Mouse (Mus musculus) urinary bladder, postnatal 25 days (tissue): ENCODE results near the gene Rpl9-ps6.

Source experiments
- DNase-seq: peaks from one replicate; pipeline ENCODE4 v3.0.0; 2022; ENCODE audit warnings: low spot score

Gene Rpl9-ps6

DNA sequence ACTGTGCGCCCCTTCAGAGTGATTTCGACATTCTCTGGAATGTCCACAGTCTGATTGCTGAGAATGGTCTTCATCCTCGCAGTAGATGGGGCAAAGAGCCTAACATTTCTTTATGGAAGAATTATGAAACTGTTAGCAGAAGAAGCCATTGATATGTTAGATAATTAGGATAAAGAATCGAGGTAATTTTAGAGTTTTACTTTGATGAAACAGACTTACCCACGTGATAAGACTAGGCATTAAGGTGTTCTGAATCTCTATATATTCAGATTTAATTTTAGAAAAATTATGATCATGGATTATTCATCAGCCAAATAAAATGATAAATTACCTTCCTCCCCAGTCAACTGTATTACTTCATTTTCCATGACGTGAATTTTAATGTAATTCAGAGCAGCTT is at the start of gene Rpl9-ps6:
Rpl9-ps6 (minus strand) TSS at position 101 of the 400 bp plus-strand sequence.
- no peak for DNase-seq

- DNase-seq = no peak
These were observed 46.1 kb upstream of the Rpl9-ps6 start for GRCm38 (mm10) chr19:32512518-32512917.

- DNase-seq = no peak
These were observed 44.6 kb upstream of the Rpl9-ps6 start for GRCm38 (mm10) chr19:32510962-32511361.

DNA sequence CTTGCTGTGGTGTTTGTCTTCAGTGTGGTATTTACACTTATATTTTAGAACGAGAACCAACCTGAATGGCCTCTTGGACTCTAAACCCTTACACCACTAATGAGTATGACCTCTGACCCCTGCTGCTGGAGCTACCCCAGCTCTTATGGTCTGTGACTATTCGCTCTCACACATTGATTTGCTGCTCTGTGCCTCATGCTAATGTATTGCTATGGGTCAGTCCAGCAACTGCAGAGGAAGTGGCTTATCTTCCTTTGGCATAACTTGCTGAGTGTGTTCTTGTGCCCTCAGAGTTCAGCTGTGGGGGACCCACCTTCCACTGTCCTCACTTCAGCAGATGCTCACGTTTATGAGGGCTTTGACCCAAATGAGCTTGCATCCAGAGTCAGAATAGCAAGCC is 43.9 kb upstream of the Rpl9-ps6 start:
- DNase-seq = no peak

- DNase-seq = no peak
These were observed 41.1 kb upstream of the Rpl9-ps6 start for GRCm38 (mm10) chr19:32507526-32507925.

DNA sequence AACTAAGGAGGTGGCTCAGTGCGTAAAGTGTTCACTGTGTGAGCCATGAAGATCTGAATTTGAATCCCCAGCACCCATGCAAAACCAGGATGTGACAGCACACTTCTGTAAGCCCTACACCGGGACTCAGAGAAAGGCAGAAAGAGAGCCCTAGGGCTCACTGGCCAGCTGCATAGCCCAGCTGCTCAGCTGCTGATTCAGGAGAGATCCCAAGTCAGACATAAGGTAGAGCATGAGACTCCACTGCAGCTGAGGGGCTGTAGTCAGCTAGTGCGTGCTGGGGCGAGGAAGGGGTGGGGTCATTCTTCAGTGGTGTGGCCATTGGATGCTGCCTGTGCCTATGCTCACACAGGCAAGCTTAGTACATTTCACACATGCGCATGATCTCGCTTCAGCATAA is 40.7 kb upstream of the Rpl9-ps6 start:
- DNase-seq = no peak

DNA sequence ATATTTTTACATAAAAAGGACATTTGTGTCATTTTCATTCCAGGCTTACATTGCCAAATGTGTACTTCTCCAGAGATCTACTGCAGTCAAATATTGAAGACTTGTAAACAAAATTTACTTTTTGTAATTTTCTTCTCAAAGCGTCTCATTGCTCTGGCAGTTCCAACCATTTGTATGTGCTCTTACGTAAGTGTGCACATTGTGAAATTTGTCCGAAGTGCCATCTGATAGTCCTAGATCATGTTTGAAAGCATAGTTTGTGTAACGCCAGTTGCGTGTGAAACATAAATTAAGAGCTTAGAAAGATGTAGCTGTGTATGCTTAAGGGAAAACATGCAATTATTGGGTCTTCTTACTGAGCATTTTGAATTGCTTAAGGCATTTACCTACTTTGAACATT is 40.1 kb upstream of the Rpl9-ps6 start:
- no peak for DNase-seq

- DNase-seq = no peak
These were observed 39.7 kb upstream of the Rpl9-ps6 start for GRCm38 (mm10) chr19:32506081-32506480.

- no peak for DNase-seq
These were observed 35.0 kb upstream of the Rpl9-ps6 start for GRCm38 (mm10) chr19:32501414-32501813.

- DNase-seq = no peak
These were observed 31.6 kb upstream of the Rpl9-ps6 start for GRCm38 (mm10) chr19:32498002-32498401.

DNA sequence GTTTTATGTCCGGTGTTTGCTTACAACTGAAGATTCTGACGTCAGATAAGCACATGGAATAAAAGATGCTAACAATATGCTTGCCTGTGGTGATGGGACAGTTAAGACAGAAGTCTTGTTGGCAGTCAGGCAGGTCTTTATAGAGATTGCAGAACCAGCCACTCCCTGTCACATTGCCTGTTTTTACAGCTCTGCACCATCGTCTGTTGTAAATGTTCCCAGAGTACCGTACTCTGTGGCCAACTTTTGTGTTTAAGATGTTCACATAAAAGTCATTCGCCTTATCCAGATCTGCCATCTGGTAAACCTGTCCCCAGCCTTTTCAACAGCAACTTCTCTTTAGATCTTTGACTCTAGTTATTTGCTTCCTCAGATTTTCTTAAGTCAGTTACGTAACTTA is 31.0 kb upstream of the Rpl9-ps6 start:
- DNase-seq = no peak

DNA sequence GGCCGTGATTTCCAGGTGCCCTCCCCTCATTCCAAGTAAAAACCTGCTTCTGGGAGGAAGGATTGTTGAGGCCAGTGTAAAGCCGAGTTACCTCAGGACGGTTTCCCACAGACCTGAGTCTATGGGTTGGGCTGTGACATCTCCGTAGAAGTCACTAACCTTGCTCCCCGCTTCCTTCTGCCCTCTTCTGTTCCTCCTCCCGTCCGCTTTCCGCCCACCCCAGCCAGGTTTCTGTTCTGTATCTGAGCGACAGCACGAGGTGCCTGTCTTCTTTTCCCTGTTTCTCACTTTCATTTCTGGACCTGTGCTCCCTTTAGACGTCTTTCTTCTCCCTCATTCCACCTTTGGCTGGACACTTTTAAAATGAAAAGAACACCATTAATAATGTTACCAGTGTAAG is 28.7 kb upstream of the Rpl9-ps6 start:
- DNase-seq = no peak

DNA sequence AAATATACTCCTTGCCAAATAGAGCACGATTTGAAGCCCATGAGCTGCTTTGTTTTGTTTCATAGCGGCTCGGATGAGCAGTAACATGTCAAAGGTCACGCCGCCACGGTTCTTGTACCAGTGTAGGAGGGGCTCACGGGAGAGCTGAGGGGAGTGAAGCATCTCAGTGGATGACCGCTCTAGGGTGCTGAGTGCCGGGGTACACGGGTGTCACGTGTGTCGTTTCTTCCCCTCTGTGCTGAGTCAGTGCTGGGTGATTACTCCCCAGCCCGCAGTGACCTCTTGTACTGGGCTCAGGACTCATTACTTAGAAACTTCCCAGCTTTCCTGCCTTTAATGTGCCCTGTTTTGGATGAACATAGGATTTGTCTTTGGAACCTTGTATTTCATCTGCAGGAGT is 28.2 kb upstream of the Rpl9-ps6 start:
- DNase-seq = no peak

- DNase-seq = no peak
These were observed 27.1 kb upstream of the Rpl9-ps6 start for GRCm38 (mm10) chr19:32493471-32493870.

DNA sequence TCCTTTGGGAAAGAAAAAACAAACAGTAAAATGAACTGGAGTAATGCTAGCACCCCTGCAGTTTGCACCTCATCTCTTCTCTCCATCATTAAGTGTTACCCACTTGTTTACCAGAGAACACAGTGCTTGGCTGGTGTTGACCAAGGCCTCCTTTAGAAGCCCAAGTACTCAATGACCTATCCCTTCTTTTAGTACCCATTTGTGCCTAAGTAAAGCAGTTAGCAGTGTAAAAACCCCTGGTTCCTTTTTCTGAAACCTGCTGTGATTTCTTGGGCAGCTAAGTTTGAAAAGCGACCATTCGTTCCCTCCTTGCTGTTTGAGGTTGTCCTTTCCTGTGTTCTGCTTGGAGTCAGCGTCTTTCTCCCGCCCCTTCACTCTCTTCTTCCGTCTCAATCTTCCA is 26.6 kb upstream of the Rpl9-ps6 start:
- no peak for DNase-seq

DNA sequence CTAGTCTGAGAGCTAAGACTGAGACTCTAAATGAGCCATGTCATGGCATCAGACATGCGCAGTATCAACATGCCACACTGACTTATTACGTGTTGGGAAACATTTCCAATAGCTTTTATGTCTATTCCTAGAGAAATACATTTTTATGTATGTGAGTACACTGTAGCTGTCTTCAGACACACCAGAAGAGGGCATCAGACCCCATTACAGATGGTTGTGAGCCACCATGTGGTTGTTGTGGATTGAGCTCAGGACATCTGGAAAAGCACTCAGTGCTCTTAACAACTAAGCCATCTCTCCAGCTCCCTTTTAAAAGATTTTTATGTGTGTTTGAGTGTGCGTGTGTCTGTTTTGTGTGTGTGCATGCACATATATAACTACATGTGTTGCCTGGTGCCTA is 26.0 kb upstream of the Rpl9-ps6 start:
- no peak for DNase-seq

DNA sequence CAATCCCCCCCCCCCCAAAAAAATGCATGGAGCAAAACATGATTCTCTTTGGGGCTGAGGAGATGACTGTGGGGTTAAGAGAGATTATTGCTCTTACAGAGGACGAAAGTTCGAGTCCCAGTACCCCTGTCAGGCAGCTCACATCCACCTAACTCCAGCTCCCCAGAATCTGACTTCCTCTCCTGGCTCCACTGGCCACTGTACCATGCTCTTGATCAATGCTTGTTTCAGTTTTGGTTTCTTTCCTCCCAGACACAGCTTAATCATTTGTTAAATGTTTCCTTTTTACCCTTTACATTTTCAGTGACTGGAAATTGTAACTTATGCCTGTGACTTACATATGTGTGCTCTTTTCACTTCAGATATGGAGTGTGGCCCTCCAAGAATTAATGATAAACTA is 24.6 kb upstream of the Rpl9-ps6 start:
- DNase-seq = no peak

DNA sequence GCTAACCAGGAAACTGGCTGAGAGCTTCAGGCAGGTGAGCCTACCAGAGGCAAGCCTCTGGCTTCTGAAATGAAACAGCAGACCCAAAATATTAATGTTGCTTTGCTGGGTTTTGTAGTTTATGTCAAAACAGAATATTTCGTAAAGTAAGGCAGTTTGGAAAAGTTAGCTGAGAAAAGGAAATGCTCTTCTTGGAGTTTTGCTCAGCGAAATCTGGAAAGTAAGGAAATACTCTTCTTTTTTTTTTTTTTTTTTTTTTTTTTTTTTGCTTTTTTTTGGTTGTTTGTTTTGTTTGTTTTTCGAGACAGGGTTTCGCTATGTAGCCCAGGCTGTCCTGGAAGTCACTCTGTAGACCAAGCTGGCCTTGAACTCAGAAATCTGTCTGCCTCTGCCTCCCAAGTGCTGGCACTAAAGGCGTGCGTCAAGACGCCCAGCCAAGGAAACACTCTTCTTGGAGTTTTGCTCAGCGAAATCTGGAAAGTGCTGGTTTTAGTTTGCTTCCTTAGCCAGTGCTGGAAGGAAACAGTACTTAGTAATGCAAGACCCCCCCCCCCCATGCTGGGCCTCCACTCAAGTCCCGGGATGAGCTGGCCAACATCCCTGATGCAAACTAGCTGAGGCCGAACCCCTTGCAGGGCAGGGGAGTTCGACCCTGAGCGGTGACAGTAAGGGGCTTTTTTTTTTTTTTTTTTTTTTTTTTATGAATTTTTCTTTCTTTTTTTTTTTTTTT is 23.0 kb upstream of the Rpl9-ps6 start:
- DNase-seq = no peak

- no peak for DNase-seq
These were observed 21.3 kb upstream of the Rpl9-ps6 start for GRCm38 (mm10) chr19:32487595-32488255.

DNA sequence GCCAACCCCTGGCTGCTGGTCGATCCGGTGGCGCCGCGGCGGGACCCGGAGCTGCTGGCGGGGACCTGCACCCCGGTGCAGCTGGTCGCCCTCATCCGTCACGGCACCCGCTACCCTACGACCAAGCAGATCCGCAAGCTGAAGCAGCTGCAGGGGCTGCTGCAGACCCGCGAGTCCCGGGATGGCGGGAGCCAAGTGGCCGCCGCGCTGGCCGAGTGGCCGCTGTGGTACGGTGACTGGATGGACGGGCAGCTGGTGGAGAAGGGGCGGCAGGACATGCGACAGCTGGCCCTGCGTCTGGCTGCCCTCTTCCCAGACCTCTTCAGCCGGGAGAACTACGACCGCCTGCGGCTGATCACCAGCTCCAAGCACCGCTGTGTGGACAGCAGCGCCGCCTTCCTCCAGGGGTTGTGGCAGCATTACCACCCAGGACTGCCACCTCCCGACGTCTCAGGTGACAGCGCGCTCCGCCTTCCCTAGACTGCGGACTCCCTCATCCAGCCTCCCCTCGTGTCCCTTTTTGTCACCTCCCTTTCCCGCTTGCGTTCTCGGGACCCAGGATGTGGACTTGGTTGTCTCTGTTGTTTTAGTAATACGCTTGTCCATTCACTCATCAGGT is 19.8 kb upstream of the Rpl9-ps6 start:
- peak; percentile 44 for DNase-seq

- peak; percentile 82 for DNase-seq
These were observed 19.3 kb upstream of the Rpl9-ps6 start, which contains the start of gene Minpp1 for GRCm38 (mm10) chr19:32485681-32486105. TSS of gene Minpp1 (plus strand) at chr19:32485769.

- no peak for DNase-seq
These were observed 18.7 kb upstream of the Rpl9-ps6 start for GRCm38 (mm10) chr19:32484941-32485660.

DNA sequence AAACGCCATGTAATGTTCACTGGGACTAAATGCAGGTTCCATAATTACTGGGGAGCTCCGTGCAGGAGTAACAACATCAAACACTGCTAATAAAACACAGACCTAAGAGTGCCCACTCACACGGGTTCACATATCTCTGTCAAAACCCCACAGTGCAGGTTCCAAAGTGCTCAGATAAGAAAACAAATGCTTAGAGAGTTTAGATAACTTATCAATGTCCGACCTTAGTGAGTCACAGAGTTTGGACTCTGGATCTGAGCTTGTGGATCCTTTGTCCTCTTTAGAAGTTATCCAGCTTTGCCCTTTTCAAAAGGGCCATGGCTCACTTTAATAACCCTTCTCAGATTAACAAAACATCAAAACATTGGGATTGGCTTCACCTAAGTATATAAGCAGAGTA is 15.1 kb upstream of the Rpl9-ps6 start:
- no peak for DNase-seq
